ENCODE assay signal across 11 mouse cellular contexts in the genomic region with DNA sequence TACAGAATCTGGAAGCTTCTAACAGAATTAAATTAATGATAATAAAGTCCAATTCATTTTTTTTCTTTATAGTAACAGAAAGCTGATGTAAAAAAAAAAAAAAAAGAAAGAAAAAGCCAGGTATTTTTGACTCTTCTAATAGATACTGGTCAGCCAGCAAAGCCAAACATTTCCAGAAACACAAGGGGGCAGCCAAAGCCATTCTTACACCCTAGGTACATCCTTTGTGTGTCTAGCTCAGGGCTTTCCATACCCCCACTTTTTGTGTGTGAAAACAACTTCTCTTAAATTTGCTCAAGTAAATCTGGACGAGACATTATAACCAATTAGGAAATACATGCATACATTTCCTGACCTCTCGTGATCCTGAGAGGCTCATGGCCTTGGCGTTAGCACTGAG. TPM values are rescaled to one million over a fixed set of nuclear protein-coding genes. Genes with fewer than 3 reads are reported as not detected.
DNase-seq lines count a peak whose midpoint lies in the region; ATAC-seq and TF ChIP-seq lines count a peak whose summit lies in the region.
"Had no signal": no experiment of that assay in that cellular context is flagged by ENCODE, and none has a peak within 500 bp of the region (broad histone marks: within the 10 kb centered on the region; RNA-seq: fewer than 3 reads in every experiment).

No protein-coding gene starts in this region.

- WGBS in hindbrain, postnatal 0 days = 87% methylated on average over 3 of the region's 3 CpGs
- WGBS in hindbrain, embryonic 16.5 days = 92% methylated on average over 3 of the region's 3 CpGs
- 73% methylated on average over 3 of the region's 3 CpGs for WGBS in spleen, adult 2 months

- no peak overlapping the region for H3K4me2 ChIP-seq in hindbrain, postnatal 0 days (ENCODE audit: low read depth, low read length)
- no peak overlapping the region for H3K4me2 ChIP-seq in hindbrain, embryonic 16.5 days (ENCODE audit: low read length)
- H3K4me2 ChIP-seq: liver, embryonic 15.5 days had no signal

- ATAC-seq in hindbrain, postnatal 0 days = no peak
- no peak for ATAC-seq in hindbrain, embryonic 16.5 days
- ATAC-seq in neutrophil, adult 5-6 weeks (ENCODE audit: extremely low read depth, insufficient number of reproducible peaks, low FRiP score, poor library complexity, severe bottlenecking) = 0 out of 2 replicates have a peak, but pooled peaks have one; percentile 36

- no peak for TF ChIP-seq POLR2A in spleen, adult 2 months (IDR thresholded peaks at IDR 0.05; ENCODE audit: low read depth, low read length)

- H3K4me1 ChIP-seq in hindbrain, postnatal 0 days (ENCODE audit: insufficient read depth, low read length) = no peaks in the 10 kb centered on the region
- no peaks in the 10 kb centered on the region for H3K4me1 ChIP-seq in hindbrain, embryonic 16.5 days (ENCODE audit: control insufficient read depth, insufficient read depth, low read depth, low read length)
- H3K4me1 ChIP-seq in spleen, adult 2 months (ENCODE audit: control insufficient read depth, insufficient read depth, insufficient read length) = no peaks in the 10 kb centered on the region
- H3K4me1 ChIP-seq: hindbrain, embryonic 10.5 days; liver, embryonic 15.5 days had no signal

- DNase-seq in adrenal gland, postnatal 36 days = peak; percentile 9 to 21
- DNase-seq in adrenal gland, adult 18-20 months (ENCODE audit: low spot score in 2 of 2) = no peak
- DNase-seq in hindbrain, postnatal 0 days (ENCODE audit: low spot score) = peak; percentile 45
- peak in 1 of 2 experiments; percentile 32 for DNase-seq in spleen, adult 2 months (ENCODE audit: low read depth in 1 of 2, low spot score in 2 of 2)
- no peak for DNase-seq in spleen, adult 18-20 months
- DNase-seq in spleen, postnatal 14 days (ENCODE audit: low spot score in 2 of 2) = no peak
- DNase-seq: cerebellum, postnatal 36 days had no signal

- H3K27me3 ChIP-seq in hindbrain, postnatal 0 days (ENCODE audit: insufficient read depth, low read length) = no peaks in the 10 kb centered on the region
- no peaks in the 10 kb centered on the region for H3K27me3 ChIP-seq in hindbrain, embryonic 16.5 days (replicated peaks; ENCODE audit: control insufficient read depth, insufficient read depth, low read length)
- no peaks in the 10 kb centered on the region for H3K27me3 ChIP-seq in spleen, adult 2 months (ENCODE audit: control insufficient read depth, insufficient read depth, low read length)
- H3K27me3 ChIP-seq: liver, embryonic 15.5 days had no signal

- H3K9me3 ChIP-seq in hindbrain, postnatal 0 days (ENCODE audit: low read length) = no peaks in the 10 kb centered on the region
- no peaks in the 10 kb centered on the region for H3K9me3 ChIP-seq in hindbrain, embryonic 16.5 days (ENCODE audit: control insufficient read depth, low read length)
- H3K9me3 ChIP-seq: hindbrain, embryonic 10.5 days; liver, embryonic 15.5 days had no signal

- no peak overlapping the region for H3K4me3 ChIP-seq in hindbrain, postnatal 0 days (ENCODE audit: low read length)
- no peak overlapping the region for H3K4me3 ChIP-seq in hindbrain, embryonic 16.5 days (ENCODE audit: low read length)
- no peak overlapping the region for H3K4me3 ChIP-seq in spleen, adult 2 months (ENCODE audit: extremely low read depth, insufficient read depth, insufficient read length)
- H3K4me3 ChIP-seq: hindbrain, embryonic 10.5 days; liver, embryonic 15.5 days had no signal

- no peaks in the 10 kb centered on the region for H3K36me3 ChIP-seq in hindbrain, postnatal 0 days (ENCODE audit: insufficient read depth, low read length)
- H3K36me3 ChIP-seq in hindbrain, embryonic 16.5 days (ENCODE audit: control insufficient read depth, insufficient read depth, low read length) = peaks cover 4% of the 10 kb centered on the region; the same call in 1 of the 2 replicates
- H3K36me3 ChIP-seq in spleen, adult 2 months (ENCODE audit: control insufficient read depth, insufficient read depth, low read length) = no peaks in the 10 kb centered on the region
- H3K36me3 ChIP-seq: liver, embryonic 15.5 days had no signal

- H3K9ac ChIP-seq in hindbrain, postnatal 0 days (replicated peaks; ENCODE audit: low read length) = no peak overlapping the region
- no peak overlapping the region for H3K9ac ChIP-seq in hindbrain, embryonic 16.5 days (ENCODE audit: low read depth, low read length)
- H3K9ac ChIP-seq: liver, embryonic 15.5 days had no signal

- TF ChIP-seq CTCF in hindbrain, postnatal 0 days (IDR thresholded peaks at IDR 0.05; ENCODE audit: low read depth) = peak; percentile 52
- TF ChIP-seq CTCF in spleen, adult 2 months (IDR thresholded peaks at IDR 0.05; ENCODE audit: extremely low read depth, insufficient read depth, insufficient read length, insufficient replicate concordance) = peak; percentile 12; the same call in 1 of the 2 replicates

- H3K27ac ChIP-seq in hindbrain, postnatal 0 days = no peak overlapping the region
- no peak overlapping the region for H3K27ac ChIP-seq in hindbrain, embryonic 16.5 days (ENCODE audit: low read depth, low read length)
- no peak overlapping the region for H3K27ac ChIP-seq in spleen, adult 2 months (ENCODE audit: insufficient read depth, low read length)
- H3K27ac ChIP-seq: hindbrain, embryonic 10.5 days; liver, embryonic 15.5 days had no signal

RNA-seq across cellular contexts. Expression of gene Calhm6, which starts 24.0 kb away (rescaled TPM):
- total RNA-seq in adrenal gland, postnatal 36 days (2021) = under 1 TPM; 0.66 to 0.76 TPM
- total RNA-seq in adrenal gland, adult 18-20 months (2021) = under 1 TPM; 0.45 to 0.56 TPM
- total RNA-seq in hindbrain, postnatal 0 days (2014; rRNA removed) = 0.16 and 2.6 TPM in 2 replicates
- 1.1 and 1.5 TPM in 2 replicates for polyA plus RNA-seq in hindbrain, postnatal 0 days (2015; fragmentation: Nextera tagmentation; extraction: Ambion mirVana)
- polyA plus RNA-seq in hindbrain, embryonic 16.5 days (2015; fragmentation: Nextera tagmentation; extraction: Ambion mirVana) = 0.76 and 0.79 TPM in 2 replicates
- 32.0 and 46.3 TPM in 2 replicates for polyA plus RNA-seq in spleen, adult 2 months (2012; rRNA removed)
- 7.3 and 7.6 TPM in 2 replicates for total RNA-seq in neutrophil, adult 5-6 weeks (2017)

RNA-seq across cellular contexts. Expression of gene Calhm5, which starts 55.5 kb away (rescaled TPM):
- under 1 TPM; 0.23 to 0.26 TPM for total RNA-seq in adrenal gland, postnatal 36 days (2021)
- under 1 TPM; 0.32 to 0.33 TPM for total RNA-seq in adrenal gland, adult 18-20 months (2021)
- 0.72 and 0.94 TPM in 2 replicates for total RNA-seq in hindbrain, postnatal 0 days (2014; rRNA removed)
- polyA plus RNA-seq in hindbrain, postnatal 0 days (2015; fragmentation: Nextera tagmentation; extraction: Ambion mirVana) = 0.72 and 0.79 TPM in 2 replicates
- 1.0 and 1.1 TPM in 2 replicates for polyA plus RNA-seq in hindbrain, embryonic 16.5 days (2015; fragmentation: Nextera tagmentation; extraction: Ambion mirVana)
- 0.19 and 0.27 TPM in 2 replicates for polyA plus RNA-seq in spleen, adult 2 months (2012; rRNA removed)
- total RNA-seq in neutrophil, adult 5-6 weeks (2017) = not detected in 2 replicates

RNA-seq across cellular contexts. Expression of gene Dse, which starts 55.7 kb away (rescaled TPM):
- 10 to 100 TPM in 1 of 2 experiments, 1 to 10 TPM in 1; 8.2 to 14.2 TPM for total RNA-seq in adrenal gland, postnatal 36 days (2021)
- 1 to 10 TPM; 8.6 to 9.8 TPM for total RNA-seq in adrenal gland, adult 18-20 months (2021)
- total RNA-seq in hindbrain, postnatal 0 days (2014; rRNA removed) = 21.0 and 24.0 TPM in 2 replicates
- polyA plus RNA-seq in hindbrain, postnatal 0 days (2015; fragmentation: Nextera tagmentation; extraction: Ambion mirVana) = 5.4 and 5.6 TPM in 2 replicates
- polyA plus RNA-seq in hindbrain, embryonic 16.5 days (2015; fragmentation: Nextera tagmentation; extraction: Ambion mirVana) = 6.1 and 9.1 TPM in 2 replicates
- 12.0 and 12.9 TPM in 2 replicates for polyA plus RNA-seq in spleen, adult 2 months (2012; rRNA removed)
- 4.7 and 5.1 TPM in 2 replicates for total RNA-seq in neutrophil, adult 5-6 weeks (2017)

Comparison
In these comparisons a context has a peak if more than half of its experiments do, and no peak if none do; other contexts are left out.
1. DNase-seq: peak in adrenal gland, postnatal 36 days (2 of 2) and hindbrain, postnatal 0 days (single experiment); none in adrenal gland, adult 18-20 months (0 of 2), spleen, adult 18-20 months (0 of 2) and spleen, postnatal 14 days (0 of 2).